Mouse (Mus musculus) E14TG2a.4 (cell line): ENCODE results near the gene R3hdml.

Experiments used
- CTCF ChIP-seq: conservative IDR thresholded peaks from 2 replicates; pipeline ENCODE4 v1.5.1; 2014; ENCODE audit warnings: low read length
- NANOG ChIP-seq: IDR thresholded peaks from 2 replicates; pipeline ENCODE4 v1.6.1; 2014; ENCODE audit warnings: borderline replicate concordance, low read length, mixed read lengths
- POU5F1 ChIP-seq: IDR thresholded peaks from 2 replicates; pipeline ENCODE4 v1.6.1; 2014; ENCODE audit warnings: low read length, borderline replicate concordance

- TF ChIP-seq CTCF (no peak), POU5F1 (no peak), NANOG (no peak)
These were observed 28.1 kb upstream of the R3hdml start for GRCm38 (mm10) chr2:163463998-163464397.
